Mouse (Mus musculus) frontal cortex, adult 2 months (tissue): ENCODE data around the gene Gm17402. TPM values are rescaled to one million over a fixed set of nuclear protein-coding genes. Genes with fewer than 3 reads are reported as not detected.

Experiments
- polyA plus RNA-seq: library from polyadenylated mRNA; depleted of rRNA; stranded (reverse); fragments of >200 nt; gene quantifications from 2 replicates; pipeline ENCODE4 v1.2.3, GENCODE M21; 2012; rRNA removed

The Gm17402 gene
- polyA plus RNA-seq, 1 experiment, result not detected

Other genes starting within 250 kb of the Gm17402 start
- 1.6 TPM in 2 replicates for gene Mlf1, start 1.1 kb downstream of the Gm17402 start, polyA plus RNA-seq
- gene Gfm1, start 54.9 kb upstream of the Gm17402 start, polyA plus RNA-seq, result 32.6 and 38.3 TPM in 2 replicates
- 76.4 and 78.9 TPM in 2 replicates for gene Lxn, start 88.8 kb upstream of the Gm17402 start, polyA plus RNA-seq
- gene Rarres1, start 140.4 kb upstream of the Gm17402 start, polyA plus RNA-seq, result 1.2 and 1.7 TPM in 2 replicates
- 22.4 and 25.7 TPM in 2 replicates for gene Mfsd1, start 207.6 kb upstream of the Gm17402 start, polyA plus RNA-seq